Mouse (Mus musculus) layer of hippocampus, adult 9-10 months (tissue): Measurements from ENCODE around the gene Galnt17.
A peak's percentile ranks its signal among the peaks of the same experiment; 100 is the strongest.

Experiments
- DNase-seq: peaks from one replicate; pipeline ENCODE4 v3.0.0; 2022; ENCODE audit warnings: low spot score

Gene Galnt17

DNA sequence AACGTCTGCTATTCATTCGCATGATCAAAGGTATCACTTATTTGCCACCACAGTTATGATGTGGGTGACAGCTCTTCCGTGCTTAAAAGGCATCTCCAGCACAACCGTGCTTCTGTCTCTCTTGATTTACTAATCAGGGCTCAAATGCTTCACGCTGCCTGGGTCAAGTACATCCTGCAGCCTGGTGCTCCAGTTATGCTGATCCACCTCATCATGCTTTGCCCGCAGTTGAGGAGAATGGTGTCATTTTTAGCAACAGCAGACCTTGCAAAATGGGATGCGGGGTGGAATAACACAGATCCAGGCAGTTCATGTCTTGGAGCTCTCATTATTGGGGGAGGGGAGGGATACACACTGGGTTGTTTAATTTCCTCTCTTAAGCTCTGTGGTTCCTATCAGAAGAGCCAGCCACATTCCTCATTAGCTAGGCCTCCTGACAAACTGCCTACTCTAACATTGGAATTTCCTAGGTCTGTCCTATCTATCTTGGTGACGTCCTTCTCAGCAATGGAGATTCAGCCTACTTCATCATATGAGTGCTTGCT lies 187.9 kb downstream of the Galnt17 start:
- DNase-seq = no peak

- no peak for DNase-seq
These were observed 188.4 kb downstream of the Galnt17 start for GRCm38 (mm10) chr5:131119896-131120295.

DNA sequence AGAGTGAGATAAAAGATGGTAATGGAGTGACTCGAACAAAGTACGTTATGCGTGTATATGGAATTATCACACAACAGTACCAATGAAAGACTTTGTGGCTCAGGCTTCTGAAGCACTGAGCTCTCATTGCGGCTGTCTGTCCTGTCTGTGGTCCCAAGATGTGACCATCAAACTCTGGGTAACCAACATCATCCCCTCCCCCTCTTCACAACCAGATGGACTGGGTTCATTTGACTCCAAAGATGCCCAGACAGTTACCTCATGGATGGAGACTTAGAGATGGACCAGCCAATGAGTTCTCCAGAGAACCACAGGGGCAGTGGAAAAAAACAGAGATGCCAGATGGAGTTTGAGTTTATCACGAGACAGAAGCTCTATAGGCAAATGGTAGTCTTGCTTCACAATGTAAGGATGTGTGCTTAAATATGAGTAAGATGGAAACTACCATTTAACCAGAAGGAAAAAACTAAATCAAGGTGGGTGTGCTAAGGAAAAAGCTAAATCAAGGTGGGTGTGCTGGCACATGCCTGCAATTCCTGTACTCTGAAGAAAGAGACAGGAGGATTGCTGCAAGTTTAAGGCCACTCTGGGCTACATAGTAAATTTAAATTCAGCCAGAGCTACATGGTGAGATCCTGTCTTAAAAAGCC lies 190.8 kb downstream of the Galnt17 start:
- DNase-seq = no peak

GRCm38 (mm10) chr5:131113850-131114470 lies 194.3 kb downstream of the Galnt17 start:
- peak; percentile 26 for DNase-seq

GRCm38 (mm10) chr5:131107188-131107587 lies 201.1 kb downstream of the Galnt17 start:
- no peak for DNase-seq

- no peak for DNase-seq
These were observed 211.5 kb downstream of the Galnt17 start for GRCm38 (mm10) chr5:131096824-131097223.

- DNase-seq = no peak
These were observed 212.7 kb downstream of the Galnt17 start for GRCm38 (mm10) chr5:131095635-131096034.

DNA sequence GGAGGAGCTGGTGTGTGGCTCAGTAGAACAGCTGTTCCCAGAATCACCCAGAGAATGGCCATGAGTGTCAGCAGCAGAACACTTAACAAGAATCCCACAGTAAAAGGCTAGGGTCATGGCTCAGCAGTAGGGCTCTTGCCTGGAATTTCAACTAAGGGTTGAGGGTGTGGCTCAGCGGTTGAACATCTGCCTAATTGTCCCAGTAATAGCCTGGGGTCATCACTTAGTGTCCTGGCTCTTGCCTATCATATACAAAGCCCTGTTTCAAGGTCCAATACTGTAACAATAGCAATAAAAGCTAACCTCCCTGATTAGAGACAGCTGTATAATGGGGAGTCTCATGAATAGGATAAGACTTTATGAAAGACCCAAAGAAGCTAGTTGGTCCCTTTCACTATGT lies 213.5 kb downstream of the Galnt17 start:
- DNase-seq = no peak

- no peak for DNase-seq
These were observed 214.2 kb downstream of the Galnt17 start for GRCm38 (mm10) chr5:131094138-131094537.

DNA sequence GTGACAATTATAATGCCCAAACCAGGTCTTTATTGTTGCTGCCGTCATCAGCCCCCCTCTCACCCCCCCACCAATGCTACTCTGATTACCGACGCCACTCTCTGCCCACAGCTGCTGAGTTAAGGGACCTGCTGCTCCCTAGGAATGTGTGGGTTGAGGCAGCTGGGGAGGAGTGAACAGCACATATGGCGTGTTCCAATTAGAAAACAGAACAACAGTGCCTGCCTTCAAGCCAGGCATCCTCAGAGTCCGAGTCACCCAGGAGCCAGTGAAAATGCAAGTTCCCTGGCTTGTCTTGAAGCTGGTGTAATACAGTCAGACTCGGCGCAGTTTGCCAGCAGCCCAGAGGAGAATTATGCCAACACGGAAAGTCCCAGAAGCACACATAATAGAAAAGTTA lies 218.4 kb downstream of the Galnt17 start:
- peak; percentile 55 for DNase-seq

DNA sequence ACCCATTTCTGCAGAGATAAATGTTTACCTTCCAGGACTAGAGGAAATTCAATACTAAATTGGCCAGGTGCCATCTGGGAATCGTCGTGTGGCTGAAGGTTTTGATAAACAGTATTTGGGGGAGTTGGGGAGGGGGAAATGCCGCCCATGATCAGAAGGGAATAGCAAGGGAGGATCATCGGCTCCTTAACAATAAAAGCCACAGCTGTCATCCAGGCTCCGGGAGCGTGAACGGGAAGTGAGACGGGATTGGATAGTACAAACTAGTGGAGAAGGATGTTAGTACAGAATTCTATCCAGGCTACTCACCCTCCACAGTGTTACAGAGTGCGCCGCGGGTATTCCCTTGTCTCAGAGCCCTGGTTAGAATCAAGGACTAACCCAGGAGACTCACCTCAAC lies 219.4 kb downstream of the Galnt17 start:
- no peak for DNase-seq

- no peak for DNase-seq
These were observed 225.1 kb downstream of the Galnt17 start for GRCm38 (mm10) chr5:131083072-131083657.

GRCm38 (mm10) chr5:131077682-131078081 lies 230.6 kb downstream of the Galnt17 start:
- no peak for DNase-seq

GRCm38 (mm10) chr5:131075795-131076194 lies 232.5 kb downstream of the Galnt17 start:
- no peak for DNase-seq

- DNase-seq = no peak
These were observed 234.0 kb downstream of the Galnt17 start for GRCm38 (mm10) chr5:131074295-131074694.

DNA sequence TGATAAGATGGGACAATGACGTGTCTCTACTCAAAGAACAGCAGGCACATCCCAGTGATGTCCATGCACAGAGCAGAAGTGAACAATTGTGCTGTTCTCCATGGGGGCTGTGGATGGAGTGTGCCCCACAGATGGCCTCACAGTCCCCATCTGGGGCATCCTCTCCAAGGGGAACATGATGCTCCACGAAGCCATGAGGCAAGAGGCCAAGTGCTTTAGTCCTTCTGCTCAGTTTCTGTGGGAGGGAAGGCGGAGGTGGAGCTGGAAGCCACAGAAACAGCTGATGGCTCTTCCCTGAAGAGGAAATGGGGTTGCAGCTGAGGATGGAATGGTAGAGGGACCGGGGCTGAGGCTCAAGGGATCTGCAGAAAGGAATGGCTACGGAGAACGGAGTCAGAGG lies 243.1 kb downstream of the Galnt17 start:
- DNase-seq = peak; percentile 68

GRCm38 (mm10) chr5:131048505-131048904 lies 259.8 kb downstream of the Galnt17 start:
- no peak for DNase-seq

- no peak for DNase-seq
These were observed 265.2 kb downstream of the Galnt17 start for GRCm38 (mm10) chr5:131043130-131043529.

GRCm38 (mm10) chr5:131040441-131040840 lies 267.9 kb downstream of the Galnt17 start:
- no peak for DNase-seq

DNA sequence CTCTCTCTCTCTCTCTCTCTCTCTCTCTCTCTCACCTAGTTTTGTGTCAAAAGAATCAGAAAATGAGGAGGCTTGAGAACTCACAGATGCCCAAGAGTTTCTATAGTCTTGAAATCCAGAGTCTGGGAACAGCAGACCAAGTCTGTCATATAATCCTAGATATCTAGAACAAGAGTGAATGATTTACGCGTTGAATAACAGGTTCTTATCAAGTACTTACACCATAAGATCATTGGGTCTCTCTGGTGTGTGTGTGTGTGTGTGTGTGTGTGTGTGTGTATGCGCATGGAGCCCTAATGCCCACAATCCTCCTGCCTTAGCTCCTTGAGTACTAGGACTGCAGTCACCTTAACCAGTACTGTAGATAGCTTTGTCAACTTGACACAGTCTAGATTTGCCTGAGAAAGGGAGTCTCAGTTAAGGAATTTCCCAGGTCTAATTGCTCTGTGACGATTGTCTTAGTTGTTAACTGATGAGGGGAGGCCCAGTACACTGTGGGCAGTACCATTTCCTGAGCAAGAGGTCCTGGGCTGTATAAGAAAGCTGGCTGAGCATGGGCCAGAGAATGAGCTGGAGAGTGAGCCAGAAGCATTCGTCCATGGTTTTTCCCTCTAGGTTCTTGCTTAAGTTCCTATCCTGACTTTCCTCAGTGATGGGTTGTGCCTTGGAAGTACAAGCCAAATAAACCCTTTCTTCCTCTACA lies 268.5 kb downstream of the Galnt17 start:
- DNase-seq = no peak

DNA sequence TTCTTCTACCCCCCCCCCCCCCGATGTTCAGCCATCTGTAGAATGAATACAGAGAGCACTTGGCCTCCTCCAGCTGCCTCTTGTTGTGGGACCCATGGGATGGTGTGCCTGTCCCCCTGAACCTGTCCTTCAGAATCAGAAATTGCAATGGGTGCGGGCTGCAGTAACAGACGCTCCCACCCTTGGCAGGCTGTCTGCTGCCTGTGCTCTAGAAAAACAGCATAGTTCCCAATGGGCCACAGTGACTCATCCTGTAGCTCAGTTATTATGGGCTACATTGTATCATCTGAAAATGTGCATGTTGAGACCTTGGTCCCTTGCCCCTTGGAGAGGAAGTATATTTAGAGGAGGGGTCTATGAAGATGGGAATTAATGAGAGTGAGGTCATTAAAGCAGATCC lies 283.8 kb downstream of the Galnt17 start:
- DNase-seq = no peak

DNA sequence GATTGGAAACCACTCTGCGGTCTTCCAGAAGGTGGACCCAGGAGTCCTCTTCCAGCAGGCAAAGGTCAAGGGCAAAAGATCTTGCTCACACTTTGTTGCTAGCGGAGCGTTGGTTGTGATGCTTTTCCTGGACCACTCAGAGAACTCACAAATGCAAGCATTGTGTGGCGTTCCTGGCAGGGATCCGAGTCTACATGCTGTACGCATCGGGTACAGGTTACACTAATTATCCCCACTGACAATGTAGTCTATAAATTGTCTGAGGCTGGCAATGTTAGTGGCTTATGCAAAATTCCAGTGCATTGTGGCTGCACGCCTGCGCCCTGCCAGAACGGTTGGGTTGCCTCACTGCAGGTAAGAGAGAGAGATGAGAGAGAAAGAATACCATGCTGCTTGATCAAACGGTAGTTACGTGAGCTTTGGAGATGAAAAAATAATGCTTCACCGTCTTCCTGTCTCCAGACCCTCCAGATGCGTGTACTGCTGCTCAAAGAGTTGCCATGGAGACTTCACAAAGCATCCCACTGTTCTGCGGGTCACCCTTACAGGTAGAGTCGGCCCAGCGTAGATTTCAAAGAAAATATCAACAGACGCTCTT lies 285.8 kb downstream of the Galnt17 start:
- DNase-seq = no peak
